Mouse (Mus musculus) liver, embryonic 13.5 days (tissue): ENCODE data around the gene Pepd. TPM values are rescaled to one million over a fixed set of nuclear protein-coding genes. Genes with fewer than 3 reads are reported as not detected.
A peak's percentile ranks its signal among the peaks of the same experiment; 100 is the strongest.

Experiments
- ATAC-seq: fragments of 200-750 bp; cut with Nextera tagmentation; 2 replicates; pipeline ENCODE4 v1.8.0; 2017; ENCODE audit warnings: low read depth, mild to moderate bottlenecking, moderate number of reproducible peaks, moderate library complexity
- DNase-seq: peaks from one replicate; pipeline ENCODE4 v3.0.0; 2022
- H3K27ac ChIP-seq: fragments of 300-500 bp; sonication (generic); 2 replicates; pipeline ENCODE4 v1.5.1; 2015; ENCODE audit warnings: moderate library complexity, mild to moderate bottlenecking, inconsistent platforms
- H3K27me3 ChIP-seq: fragments of 300-500 bp; sonication (generic); 2 replicates; pipeline ENCODE4 v1.6.1; 2015; ENCODE audit warnings: mild to moderate bottlenecking, inconsistent platforms
- H3K36me3 ChIP-seq: fragments of 300-500 bp; sonication (generic); 2 replicates; pipeline ENCODE4 v1.6.1; 2015; ENCODE audit warnings: mild to moderate bottlenecking, inconsistent platforms
- H3K4me1 ChIP-seq: fragments of 300-500 bp; sonication (generic); replicated peaks from 2 replicates; pipeline ENCODE4 v1.6.1; 2015; ENCODE audit warnings: inconsistent platforms
- H3K4me2 ChIP-seq: fragments of 300-500 bp; sonication (generic); 2 replicates; pipeline ENCODE4 v1.6.1; 2015; ENCODE audit warnings: inconsistent platforms, mild to moderate bottlenecking, moderate library complexity
- H3K4me3 ChIP-seq: fragments of 300-500 bp; sonication (generic); replicated peaks from 2 replicates; pipeline ENCODE4 v1.5.1; 2015; ENCODE audit warnings: mild to moderate bottlenecking, inconsistent platforms
- H3K9ac ChIP-seq: fragments of 300-500 bp; sonication (generic); 2 replicates; pipeline ENCODE4 v1.6.1; 2015; ENCODE audit warnings: mild to moderate bottlenecking, inconsistent platforms
- H3K9me3 ChIP-seq: fragments of 300-500 bp; sonication (generic); replicated peaks from 2 replicates; pipeline ENCODE4 v1.6.1; 2016; ENCODE audit warnings: inconsistent platforms
- whole genome bisulfite sequencing: fragments of 180-500 bp; shearing (Covaris S2); methylation state at CpG from one replicate; pipeline ENCODE4 v1.1.7; 2015; ENCODE audit not compliant: insufficient replicate concordance; 5-methylcytosine and 5-hydroxymethylcytosine counted together
- polyA plus RNA-seq: library from polyadenylated mRNA; unstranded; fragments of >200 nt; fragmentation: Nextera tagmentation; extraction: Ambion mirVana; gene quantifications from 2 replicates; pipeline ENCODE4 v1.2.1, GENCODE M21; 2015

The Pepd gene
- polyA plus RNA-seq, 1 experiment from 2014 or later = 50.8 TPM

- Histone ChIP-seq H3K4me2 (no peak overlapping the region), H3K9me3 (no peaks in the 10 kb centered on the region), H3K4me1 (no peaks in the 10 kb centered on the region), H3K4me3 (no peak overlapping the region), H3K9ac (no peak overlapping the region), H3K36me3 (no peaks in the 10 kb centered on the region), H3K27ac (no peak overlapping the region), H3K27me3 (no peaks in the 10 kb centered on the region)
- ATAC-seq (no peak), DNase-seq (no peak)
- WGBS = 82% methylated on average over 7 of the region's 7 CpGs
These were observed 94.5 kb downstream of the Pepd start for GRCm38 (mm10) chr7:35006661-35007060.

- Histone ChIP-seq H3K4me1 (no peaks in the 10 kb centered on the region), H3K36me3 (no peaks in the 10 kb centered on the region), H3K9me3 (no peaks in the 10 kb centered on the region), H3K4me2 (no peak overlapping the region), H3K27me3 (no peaks in the 10 kb centered on the region), H3K9ac (no peak overlapping the region), H3K4me3 (no peak overlapping the region), H3K27ac (no peak overlapping the region)
- DNase-seq (no peak), ATAC-seq (no peak)
- WGBS = 73% methylated on average over 9 of the region's 9 CpGs
These were observed 101.0 kb downstream of the Pepd start for GRCm38 (mm10) chr7:35013228-35013627.

- H3K4me2 ChIP-seq = no peak overlapping the region
These were observed 103.1 kb downstream of the Pepd start for GRCm38 (mm10) chr7:35015252-35015651.

GRCm38 (mm10) chr7:35021365-35021764 lies 109.2 kb downstream of the Pepd start:
- H3K4me3 ChIP-seq = no peak overlapping the region
- no peak overlapping the region for H3K9ac ChIP-seq
- no peaks in the 10 kb centered on the region for H3K27me3 ChIP-seq
- H3K36me3 ChIP-seq = no peaks in the 10 kb centered on the region
- H3K9me3 ChIP-seq = no peaks in the 10 kb centered on the region
- no peak overlapping the region for H3K4me2 ChIP-seq
- H3K27ac ChIP-seq = no peak overlapping the region
- DNase-seq = no peak
- peaks cover 3% of the 10 kb centered on the region; the same call in 1 of the 2 replicates for H3K4me1 ChIP-seq
- WGBS = 82% methylated on average over 10 of the region's 10 CpGs
- no peak for ATAC-seq

More at GRCm38 (mm10) chr7:35015252-35015651, 103.1 kb downstream of the Pepd start:
- Histone ChIP-seq H3K4me1 (no peaks in the 10 kb centered on the region), H3K27ac (no peak overlapping the region), H3K4me3 (no peak overlapping the region), H3K36me3 (no peaks in the 10 kb centered on the region), H3K9me3 (no peaks in the 10 kb centered on the region), H3K27me3 (no peaks in the 10 kb centered on the region), H3K9ac (no peak overlapping the region)
- WGBS = 77% methylated on average over 2 of the region's 2 CpGs
- ATAC-seq (no peak), DNase-seq (no peak)

- WGBS = 65% methylated on average over 4 of the region's 4 CpGs
- Histone ChIP-seq H3K36me3 (no peaks in the 10 kb centered on the region), H3K9me3 (no peaks in the 10 kb centered on the region), H3K27me3 (no peaks in the 10 kb centered on the region), H3K27ac (no peak overlapping the region), H3K4me2 (no peak overlapping the region), H3K4me1 (peaks cover 18% of the 10 kb centered on the region), H3K4me3 (no peak overlapping the region), H3K9ac (no peak overlapping the region)
- DNase-seq = no peak
- no peak for ATAC-seq
These were observed 111.1 kb downstream of the Pepd start for GRCm38 (mm10) chr7:35023251-35023650.

GRCm38 (mm10) chr7:35024426-35024825 lies 112.2 kb downstream of the Pepd start:
- H3K36me3 ChIP-seq = no peaks in the 10 kb centered on the region
- DNase-seq (no peak), ATAC-seq (no peak)
- H3K4me3 ChIP-seq = no peak overlapping the region
- H3K9me3 ChIP-seq = no peaks in the 10 kb centered on the region
- no peak overlapping the region for H3K27ac ChIP-seq
- no peaks in the 10 kb centered on the region for H3K27me3 ChIP-seq
- WGBS = 55% methylated on average over 1 of the region's 1 CpGs
- H3K9ac ChIP-seq = no peak overlapping the region
- H3K4me2 ChIP-seq = no peak overlapping the region
- H3K4me1 ChIP-seq = peaks cover 30% of the 10 kb centered on the region

- Histone ChIP-seq H3K4me2 (no peak overlapping the region), H3K36me3 (no peaks in the 10 kb centered on the region), H3K9ac (no peak overlapping the region), H3K4me3 (no peak overlapping the region), H3K27me3 (no peaks in the 10 kb centered on the region), H3K4me1 (peaks cover 35% of the 10 kb centered on the region), H3K27ac (no peak overlapping the region), H3K9me3 (no peaks in the 10 kb centered on the region)
- ATAC-seq = peak; percentile 43
- WGBS = 40% methylated on average over 5 of the region's 5 CpGs
- DNase-seq = peak; percentile 47
These were observed 113.5 kb downstream of the Pepd start for GRCm38 (mm10) chr7:35025409-35026275.

- H3K4me3 ChIP-seq = no peak overlapping the region
- H3K4me2 ChIP-seq = no peak overlapping the region
- DNase-seq (no peak), ATAC-seq (no peak)
- WGBS = 57% methylated on average over 4 of the region's 4 CpGs
- no peaks in the 10 kb centered on the region for H3K36me3 ChIP-seq
- no peaks in the 10 kb centered on the region for H3K27me3 ChIP-seq
- H3K4me1 ChIP-seq = peaks cover 35% of the 10 kb centered on the region
- no peak overlapping the region for H3K9ac ChIP-seq
- no peaks in the 10 kb centered on the region for H3K9me3 ChIP-seq
- no peak overlapping the region for H3K27ac ChIP-seq
These were observed 114.1 kb downstream of the Pepd start for GRCm38 (mm10) chr7:35026276-35026630.

- H3K27ac ChIP-seq = no peak overlapping the region
These were observed 114.7 kb downstream of the Pepd start for GRCm38 (mm10) chr7:35026838-35027291.

GRCm38 (mm10) chr7:35027801-35028420 lies 115.7 kb downstream of the Pepd start:
- H3K4me1 ChIP-seq = peaks cover 35% of the 10 kb centered on the region
- H3K27me3 ChIP-seq = no peaks in the 10 kb centered on the region
- no peak overlapping the region for H3K27ac ChIP-seq
- no peak overlapping the region for H3K9ac ChIP-seq
- no peak overlapping the region for H3K4me3 ChIP-seq
- no peak for ATAC-seq
- WGBS = 73% methylated on average over 9 of the region's 9 CpGs
- no peaks in the 10 kb centered on the region for H3K9me3 ChIP-seq
- H3K36me3 ChIP-seq = no peaks in the 10 kb centered on the region; the same call in 1 of the 2 replicates
- no peak overlapping the region for H3K4me2 ChIP-seq
- DNase-seq = no peak

More at GRCm38 (mm10) chr7:35026838-35027291, 114.7 kb downstream of the Pepd start:
- ATAC-seq = peak; percentile 34; the same call in 1 of the 2 replicates
- Histone ChIP-seq H3K9me3 (no peaks in the 10 kb centered on the region), H3K9ac (no peak overlapping the region), H3K4me1 (peaks cover 35% of the 10 kb centered on the region), H3K36me3 (no peaks in the 10 kb centered on the region), H3K4me3 (no peak overlapping the region), H3K27me3 (no peaks in the 10 kb centered on the region), H3K4me2 (no peak overlapping the region)
- no peak for DNase-seq
- 58% methylated on average over 3 of the region's 3 CpGs for WGBS

GRCm38 (mm10) chr7:35028559-35028958 lies 116.4 kb downstream of the Pepd start:
- no peak overlapping the region for H3K4me3 ChIP-seq
- ATAC-seq = no peak
- no peak overlapping the region for H3K9ac ChIP-seq
- H3K36me3 ChIP-seq = no peaks in the 10 kb centered on the region; the same call in 1 of the 2 replicates
- DNase-seq = no peak
- peaks cover 35% of the 10 kb centered on the region for H3K4me1 ChIP-seq
- H3K27ac ChIP-seq = no peak overlapping the region
- H3K9me3 ChIP-seq = no peaks in the 10 kb centered on the region
- H3K27me3 ChIP-seq = no peaks in the 10 kb centered on the region
- WGBS = 42% methylated on average over 16 of the region's 16 CpGs
- H3K4me2 ChIP-seq = no peak overlapping the region
